Mouse (Mus musculus): ENCODE measurements around the gene Ddah1.
"Not testable (repeated sequence)": the region's sequence is repeated elsewhere in the genome, so short reads cannot be mapped to it uniquely, and the experiment has no call there.

Gene Ddah1

DNA sequence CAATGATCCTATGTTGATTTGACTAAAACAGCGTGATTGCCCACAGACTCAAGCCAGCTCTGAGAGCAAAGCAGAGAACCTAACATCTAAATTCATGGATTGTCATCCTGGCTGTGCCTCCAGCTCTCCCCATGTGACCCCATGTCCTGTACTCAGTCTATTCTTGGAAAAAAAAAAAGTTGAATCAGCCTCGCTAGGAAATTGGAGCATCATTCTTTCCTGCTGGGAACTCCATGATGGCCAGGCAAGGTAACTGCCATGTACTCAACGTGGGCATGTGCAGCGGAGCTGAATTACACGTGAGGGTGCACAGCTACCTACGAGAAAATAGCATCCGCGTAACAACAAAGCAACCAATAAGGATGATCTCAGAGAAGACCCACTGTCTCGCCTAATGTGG lies 114.2 kb downstream of the Ddah1 start:
- no peak for DNase-seq

GRCm38 (mm10) chr3:145873271-145873670 lies 114.8 kb downstream of the Ddah1 start:
- no peak for DNase-seq

DNA sequence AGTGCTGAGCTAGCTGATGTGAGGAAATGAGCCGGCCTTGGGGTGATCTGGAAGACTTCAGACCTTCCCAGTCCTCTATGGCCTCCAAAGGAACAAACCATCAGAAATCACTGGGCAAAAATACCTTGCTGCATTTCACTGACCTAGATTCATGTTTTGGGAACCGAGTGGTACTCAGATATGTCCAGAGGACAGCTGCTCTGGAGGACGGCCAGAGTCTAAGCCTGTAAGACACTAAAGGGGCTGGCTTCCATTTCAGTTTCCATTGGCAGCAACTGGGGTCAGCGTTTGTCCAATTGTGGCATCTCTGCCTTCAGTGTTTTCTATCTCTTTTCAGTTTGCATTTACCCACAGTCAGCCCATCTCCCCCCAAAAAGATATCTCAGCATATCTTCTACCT lies 115.7 kb downstream of the Ddah1 start:
- no peak for DNase-seq

DNA sequence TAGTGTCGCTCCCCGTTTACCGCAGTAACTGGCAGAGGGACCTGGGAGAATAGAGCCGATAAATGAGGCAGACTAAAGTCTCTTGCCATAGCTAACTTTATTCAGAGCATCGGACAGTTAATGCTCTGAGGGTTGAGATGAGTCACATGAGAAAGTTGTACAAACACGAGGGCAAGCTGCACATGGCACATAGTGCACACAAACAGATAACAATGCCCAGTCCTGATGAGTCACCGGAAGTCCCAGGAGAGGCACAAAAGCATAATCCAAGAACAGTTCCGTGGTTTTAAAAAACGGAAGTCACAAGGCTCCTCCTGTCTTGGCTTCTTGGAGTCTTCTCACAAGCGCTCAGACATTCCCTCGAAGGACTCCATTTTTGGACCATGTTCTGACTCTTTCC lies 117.6 kb downstream of the Ddah1 start:
- no peak for DNase-seq

- not testable (repeated sequence) for DNase-seq
Measured at GRCm38 (mm10) chr3:145878867-145879266, 120.4 kb downstream of the Ddah1 start.

GRCm38 (mm10) chr3:145880335-145880734 lies 121.9 kb downstream of the Ddah1 start:
- DNase-seq: no peak

GRCm38 (mm10) chr3:145882076-145882874 lies 123.8 kb downstream of the Ddah1 start:
- DNase-seq: no peak

DNA sequence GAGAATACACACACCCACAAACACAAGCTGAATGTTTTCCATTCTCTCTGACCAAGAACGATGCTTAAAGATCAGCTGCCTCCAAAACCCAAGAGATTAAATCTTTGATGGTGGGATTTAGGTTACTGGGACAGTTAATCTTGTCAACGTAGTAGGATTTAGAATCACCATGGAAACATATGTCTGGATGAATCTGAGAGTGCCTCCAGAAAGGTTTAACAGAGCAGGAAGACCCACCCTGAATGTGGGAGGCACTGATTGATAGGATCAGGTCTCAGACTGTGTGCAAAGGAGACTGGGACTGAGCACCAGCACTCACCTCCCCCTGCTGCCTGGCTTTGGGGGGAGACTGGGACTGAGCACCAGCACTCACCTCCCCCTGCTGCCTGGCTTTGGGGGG lies 124.8 kb downstream of the Ddah1 start:
- DNase-seq: no peak

DNA sequence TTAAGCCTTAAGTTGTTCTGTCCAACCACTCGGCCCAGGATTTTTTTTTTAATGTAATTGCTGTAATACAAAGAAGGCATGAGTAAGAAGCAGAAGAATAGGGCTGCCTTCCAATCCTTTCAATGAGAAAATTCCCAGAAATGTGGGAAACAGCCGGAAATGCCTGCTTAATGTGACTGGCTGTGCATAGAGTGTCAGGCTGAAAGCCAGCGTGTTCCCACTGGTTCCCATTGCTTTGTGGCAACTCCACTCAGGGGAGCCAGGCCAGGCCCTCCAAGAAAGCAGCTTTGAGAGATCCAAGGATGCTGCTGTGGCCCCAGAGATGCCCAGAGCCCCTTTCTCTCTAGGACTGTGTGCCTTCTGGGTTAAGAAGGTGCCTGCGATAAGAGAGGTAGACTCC lies 126.9 kb downstream of the Ddah1 start:
- DNase-seq: peak in 1 of 2 experiments; percentile 34

GRCm38 (mm10) chr3:145885851-145886464 lies 127.5 kb downstream of the Ddah1 start:
- DNase-seq: peak; percentile 72 to 87

DNA sequence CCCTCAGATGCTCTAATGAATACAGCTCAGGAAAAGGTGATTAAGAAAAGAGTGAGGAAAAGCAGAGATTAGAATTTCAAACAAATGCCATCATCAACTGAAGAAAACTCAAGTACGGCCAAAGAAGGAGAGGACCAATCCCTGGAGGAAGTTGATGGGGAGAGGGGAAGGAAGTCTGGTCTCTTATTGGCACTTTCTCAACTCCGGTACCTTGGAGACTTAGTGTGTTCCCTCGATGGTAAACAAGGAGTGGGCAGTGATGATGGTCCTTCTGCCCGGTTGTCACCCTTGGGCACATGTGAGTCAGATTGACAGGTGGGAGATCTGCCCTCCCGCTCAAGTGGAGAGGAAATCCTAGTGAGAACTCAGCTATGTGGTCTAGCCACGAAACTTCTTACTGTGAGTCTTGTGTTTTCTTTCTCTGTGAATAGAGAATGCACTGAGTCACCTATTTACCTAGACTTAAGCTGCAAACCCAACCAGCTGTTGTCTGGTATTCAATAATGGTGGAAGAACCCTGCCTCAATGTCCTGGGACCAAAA lies 129.0 kb downstream of the Ddah1 start:
- DNase-seq: no peak

- no peak for DNase-seq
Measured at GRCm38 (mm10) chr3:145890346-145891132, 132.1 kb downstream of the Ddah1 start.

- no peak for DNase-seq
Measured at GRCm38 (mm10) chr3:145892451-145892850, 134.0 kb downstream of the Ddah1 start.

DNA sequence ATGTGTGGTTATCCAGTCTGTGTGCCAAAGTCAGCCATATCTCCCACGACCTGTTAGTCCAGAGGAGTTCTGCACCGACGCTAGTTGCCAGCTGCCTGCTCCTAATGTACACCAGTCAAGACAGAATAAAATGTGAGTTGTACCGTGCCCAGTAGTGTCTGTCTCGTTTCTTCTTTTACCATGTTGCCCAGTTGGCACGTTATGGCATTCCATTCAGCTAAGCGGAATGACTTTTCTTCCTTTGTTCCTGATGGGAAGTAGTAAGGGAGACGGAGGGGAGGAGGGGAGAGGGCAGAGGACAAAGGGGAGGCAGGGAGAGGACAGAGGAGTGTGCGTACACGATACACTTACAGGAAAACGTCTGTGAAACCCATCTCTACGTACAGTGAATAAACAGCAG lies 135.7 kb downstream of the Ddah1 start:
- no peak for DNase-seq

- no peak for DNase-seq
Measured at GRCm38 (mm10) chr3:145897749-145898148, 139.3 kb downstream of the Ddah1 start.

DNA sequence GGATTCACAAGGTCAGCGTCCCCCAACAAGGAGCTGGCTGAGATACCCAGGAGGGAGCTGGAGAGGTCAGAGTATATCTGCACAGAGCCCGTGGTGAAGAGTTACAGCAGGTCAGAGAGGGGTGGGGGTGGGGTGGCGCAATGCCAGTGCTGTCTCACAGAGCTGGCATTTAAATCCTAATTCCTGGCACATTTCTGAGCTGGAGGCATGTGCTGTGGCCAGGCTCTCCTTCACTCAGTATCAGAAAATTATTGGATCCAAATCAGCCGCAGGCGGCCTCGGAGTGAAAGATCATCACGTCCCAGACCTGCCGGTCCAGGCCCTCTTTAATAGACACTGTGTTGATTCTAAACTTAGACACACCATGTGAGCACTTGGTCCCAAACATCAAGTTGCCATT lies 141.4 kb downstream of the Ddah1 start:
- DNase-seq: peak in 1 of 2 experiments; percentile 21

DNA sequence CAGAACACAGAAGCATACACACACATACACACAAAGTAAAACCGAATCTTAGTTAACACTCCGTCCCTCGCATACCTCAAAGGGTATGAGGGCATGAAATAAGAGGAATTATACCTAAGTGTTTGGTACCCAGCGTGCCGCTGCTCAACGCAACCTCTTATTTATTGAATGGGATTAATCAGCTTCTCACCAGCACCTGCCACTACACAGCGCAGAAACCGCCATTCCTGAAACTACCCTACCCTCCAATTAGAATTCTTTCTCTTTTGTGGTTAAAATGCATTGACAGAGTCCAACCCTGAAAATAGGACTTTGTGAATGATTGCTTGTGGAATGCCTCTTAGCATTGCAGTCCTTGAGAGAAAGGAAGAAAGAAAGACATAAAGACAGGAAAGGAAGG lies 145.1 kb downstream of the Ddah1 start:
- DNase-seq: no peak

- peak; percentile 49 to 86 for DNase-seq
Measured at GRCm38 (mm10) chr3:145904850-145905776, 146.6 kb downstream of the Ddah1 start.

- peak in 1 of 2 experiments; percentile 24 for DNase-seq
Measured at GRCm38 (mm10) chr3:145906582-145906981, 148.1 kb downstream of the Ddah1 start.

- no peak for DNase-seq
Measured at GRCm38 (mm10) chr3:145912512-145912911, 154.0 kb downstream of the Ddah1 start.

GRCm38 (mm10) chr3:145913263-145913662 lies 154.8 kb downstream of the Ddah1 start:
- DNase-seq: peak in 1 of 2 experiments; percentile 18

DNA sequence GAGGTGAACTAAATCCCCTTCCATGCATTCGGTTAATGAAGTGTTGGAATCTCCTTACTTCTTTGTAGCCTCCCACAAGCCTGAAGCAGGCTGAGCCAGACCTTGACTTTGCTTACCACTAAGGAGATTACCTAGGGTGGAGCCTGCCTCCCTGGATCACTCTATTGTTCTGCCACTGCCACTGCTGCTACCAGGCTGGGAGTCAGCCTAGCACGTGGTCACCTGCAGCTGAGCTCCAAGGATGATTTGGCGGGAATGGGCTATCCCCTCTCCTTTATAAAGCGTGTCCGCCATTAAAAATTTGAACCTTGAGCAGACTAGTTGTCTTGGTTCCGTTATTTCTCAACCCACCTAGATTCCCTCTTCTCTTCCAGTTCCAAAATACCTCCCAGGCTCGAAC lies 155.5 kb downstream of the Ddah1 start:
- DNase-seq: not testable (repeated sequence)
